Mouse (Mus musculus) c-Kit-positive CD71-positive TER-119-positive erythroid progenitor cells, embryonic 14.5 days (primary cell): ENCODE measurements around the gene Bloc1s4.

Source experiments
- DNase-seq: peaks from one replicate; pipeline ENCODE4 v3.0.0-alpha.2; 2013; ENCODE audit warnings: low spot score

Bloc1s4 gene

DNA sequence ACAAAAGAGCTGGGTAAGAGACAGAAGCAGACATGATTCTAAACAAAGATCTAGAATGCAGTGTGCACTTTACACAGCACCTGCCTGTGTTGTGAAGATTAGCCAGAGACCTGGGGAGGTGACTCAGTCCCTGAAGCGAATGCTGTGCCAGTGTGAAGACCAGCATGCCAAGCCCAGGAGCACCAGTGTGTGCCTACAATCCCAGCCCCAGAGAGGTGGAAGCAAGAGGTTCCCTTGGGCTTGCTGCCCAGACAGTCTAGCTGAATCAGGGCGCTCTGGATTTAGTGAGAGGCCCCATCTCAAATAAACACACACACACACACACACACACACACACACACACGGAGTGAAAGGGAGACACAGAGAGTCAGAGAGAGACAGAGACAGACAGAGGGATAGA, 30.6 kb downstream of the Bloc1s4 start:
- no peak for DNase-seq

DNA sequence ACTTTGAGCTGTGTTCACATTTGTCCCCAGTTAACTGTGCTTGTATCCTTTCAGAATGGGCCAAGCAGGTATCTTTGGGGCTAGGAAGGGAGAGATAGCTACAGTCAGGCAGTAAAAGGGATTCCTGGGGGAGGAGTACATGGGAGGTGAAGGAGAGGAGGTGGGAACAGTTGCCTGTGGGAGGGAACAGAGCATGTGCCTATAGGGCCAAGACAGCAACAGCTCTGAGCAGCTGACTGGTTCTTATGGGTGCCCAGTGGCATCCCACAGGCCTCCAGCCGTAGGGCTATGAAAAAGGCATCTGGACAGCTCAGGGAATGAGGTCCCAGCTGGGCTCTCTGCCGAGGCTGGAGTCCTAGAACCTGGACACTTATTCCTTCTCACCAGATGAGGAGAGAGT, 31.6 kb downstream of the Bloc1s4 start:
- DNase-seq = no peak

DNA sequence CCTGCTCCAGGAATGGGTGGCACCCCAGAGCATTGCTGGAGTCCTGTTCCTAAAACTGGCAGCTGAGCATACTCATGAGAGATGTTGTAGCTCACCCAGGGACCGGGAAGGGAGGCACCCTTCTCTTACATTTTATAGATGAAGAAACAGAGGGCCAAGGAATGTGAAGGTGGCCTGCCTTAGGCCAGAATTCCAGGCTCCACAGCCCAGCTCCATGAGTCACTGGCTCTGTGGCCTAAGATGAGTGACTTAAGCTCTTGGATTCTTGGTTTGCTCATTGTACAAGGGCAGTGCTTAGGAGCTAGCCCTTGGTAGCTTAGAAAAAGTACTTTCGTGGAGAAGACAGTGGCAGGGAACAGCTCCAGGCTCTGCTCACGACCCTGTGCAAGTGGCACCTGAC, 33.6 kb downstream of the Bloc1s4 start:
- DNase-seq = no peak

DNA sequence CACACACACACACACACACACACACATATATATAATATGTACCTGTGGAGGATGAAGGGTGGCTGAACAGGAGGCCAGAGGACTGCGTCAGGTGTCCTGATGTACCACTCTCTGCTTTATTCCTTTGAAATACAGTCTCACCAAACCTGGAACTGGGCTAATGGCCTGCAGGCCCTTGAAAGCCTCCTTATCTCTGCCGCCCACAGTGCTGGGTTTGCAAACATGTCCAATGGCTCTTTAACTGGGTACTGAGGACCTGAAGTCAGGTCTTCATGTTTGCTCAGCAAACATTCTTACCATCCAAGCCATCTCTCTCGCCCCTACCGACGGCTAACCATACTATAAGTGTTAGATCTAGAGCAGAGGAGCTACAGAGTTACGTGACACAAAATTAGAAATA, 34.8 kb downstream of the Bloc1s4 start:
- no peak for DNase-seq

DNA sequence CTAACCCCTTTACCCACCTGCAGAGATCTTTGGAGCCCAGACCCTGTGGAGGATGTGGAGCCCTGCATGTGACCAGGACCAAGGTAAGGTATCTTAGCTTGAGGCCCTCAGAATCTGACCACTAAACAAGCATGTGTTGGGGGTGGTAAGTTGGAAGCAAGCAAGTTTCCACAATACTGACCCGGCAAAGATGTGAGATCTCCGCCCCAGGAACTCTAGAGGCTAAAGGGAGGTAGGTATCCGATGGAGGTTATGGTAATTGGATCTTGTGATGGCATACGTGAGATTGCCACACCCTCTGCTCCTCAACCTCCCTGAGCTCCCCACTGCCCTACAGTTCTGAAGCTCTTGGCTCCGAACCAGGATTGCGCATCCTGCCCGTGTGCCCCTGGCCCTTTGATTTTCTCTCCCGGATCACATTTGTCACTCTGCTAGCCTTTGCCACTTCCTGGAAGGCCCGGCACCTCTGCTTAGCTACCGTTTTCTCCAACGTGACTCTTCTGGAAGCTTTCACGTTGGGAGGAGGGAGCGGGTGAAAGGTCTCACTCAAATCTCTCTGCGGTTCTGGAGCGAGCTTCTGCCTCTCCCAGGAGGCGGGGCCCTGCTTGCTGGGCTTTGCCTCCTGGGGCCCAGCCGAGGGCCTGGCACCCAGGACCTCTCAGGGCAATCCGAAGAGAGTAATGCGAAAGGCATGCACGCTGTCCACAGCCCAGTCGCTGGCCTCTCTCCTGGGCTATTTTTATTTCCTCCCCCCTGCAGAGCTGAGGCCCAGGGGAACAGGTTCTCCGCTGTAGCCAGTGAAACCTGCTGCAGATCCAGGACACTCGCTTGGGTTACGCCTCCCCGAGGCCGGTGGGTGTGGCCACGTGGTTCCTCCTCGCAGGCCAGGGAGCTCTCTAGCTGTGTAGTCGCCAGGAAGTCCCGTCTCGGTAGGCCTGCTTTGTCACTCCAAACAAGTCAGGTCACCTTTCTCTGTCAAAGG, 35.6 kb downstream of the Bloc1s4 start:
- DNase-seq = peak; percentile 81

DNA sequence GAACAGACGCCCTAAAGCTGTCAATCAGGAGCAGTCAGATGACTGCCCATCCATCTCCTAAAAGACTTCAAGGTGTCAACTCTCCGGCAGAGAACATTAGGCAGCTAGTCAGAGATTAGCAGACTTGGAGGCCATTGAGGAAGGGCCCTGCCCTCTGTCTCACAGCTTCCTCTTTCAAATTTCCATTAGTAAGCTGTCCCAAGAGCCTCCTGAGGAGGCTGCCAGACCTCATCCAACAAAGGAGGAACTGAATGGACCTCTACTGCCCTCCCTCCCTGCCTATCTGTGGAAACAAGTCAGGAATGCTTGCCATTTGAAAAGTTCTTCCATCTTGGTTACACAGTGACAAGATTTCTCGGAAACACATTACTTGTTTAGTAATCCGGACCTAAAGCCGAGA, 36.6 kb downstream of the Bloc1s4 start:
- DNase-seq = no peak

DNA sequence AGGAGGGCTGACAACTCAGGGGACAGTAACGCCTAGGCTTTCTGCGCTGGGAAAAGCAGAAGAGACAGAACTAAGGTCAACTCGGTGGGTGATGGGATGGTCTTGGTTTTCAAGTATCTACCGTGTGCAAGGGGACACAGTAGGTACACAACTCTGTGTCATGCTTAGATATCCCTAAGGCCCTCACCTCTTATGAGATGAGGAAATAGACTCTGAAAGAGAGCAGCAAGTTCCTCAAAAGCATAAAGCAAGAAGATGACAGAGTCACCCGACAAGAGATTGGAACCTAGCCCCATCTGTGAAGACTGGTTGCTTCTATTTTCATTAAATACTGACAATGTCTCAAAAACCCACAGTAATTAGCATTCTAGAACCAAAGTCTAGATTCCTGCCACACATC, 42.7 kb downstream of the Bloc1s4 start:
- no peak for DNase-seq

DNA sequence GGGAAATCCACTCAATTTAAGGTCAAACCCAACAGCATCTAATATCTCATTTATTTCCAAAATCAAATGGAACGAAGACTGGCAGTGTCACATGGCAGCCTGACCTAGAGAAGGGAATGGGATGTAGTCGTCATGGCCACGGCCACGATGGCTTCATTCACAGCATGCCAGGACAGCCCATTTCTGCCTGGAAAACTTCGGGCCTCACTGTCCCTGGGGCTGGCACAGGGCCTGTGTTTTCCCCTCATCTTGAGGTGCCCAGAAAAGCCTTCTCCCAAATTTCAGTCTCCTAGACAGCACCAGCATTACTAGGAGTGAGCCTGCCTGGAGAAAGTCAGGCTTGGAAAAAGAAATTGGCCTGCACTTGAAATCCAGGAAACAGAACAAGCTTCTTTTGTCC, 43.1 kb downstream of the Bloc1s4 start:
- DNase-seq = no peak

DNA sequence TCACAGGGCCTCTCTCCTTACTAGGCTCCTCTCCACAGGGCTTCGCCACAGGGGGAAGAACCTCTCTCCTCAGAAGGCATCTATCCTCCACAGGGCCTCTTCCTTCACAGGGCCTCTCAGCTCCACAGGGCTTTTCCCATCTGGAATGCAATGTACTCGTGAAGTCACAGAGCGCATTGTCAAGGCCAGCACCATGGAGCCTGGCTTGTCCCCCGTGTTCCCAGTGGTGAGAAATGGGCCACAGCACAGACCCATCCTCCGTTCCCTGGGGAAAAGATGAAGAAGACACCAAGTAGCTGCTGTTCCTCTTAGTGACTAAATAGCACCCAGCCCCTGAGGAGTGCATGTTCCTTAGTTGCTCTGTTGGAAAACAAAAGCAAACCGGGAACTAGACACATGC, 43.8 kb downstream of the Bloc1s4 start:
- no peak for DNase-seq

DNA sequence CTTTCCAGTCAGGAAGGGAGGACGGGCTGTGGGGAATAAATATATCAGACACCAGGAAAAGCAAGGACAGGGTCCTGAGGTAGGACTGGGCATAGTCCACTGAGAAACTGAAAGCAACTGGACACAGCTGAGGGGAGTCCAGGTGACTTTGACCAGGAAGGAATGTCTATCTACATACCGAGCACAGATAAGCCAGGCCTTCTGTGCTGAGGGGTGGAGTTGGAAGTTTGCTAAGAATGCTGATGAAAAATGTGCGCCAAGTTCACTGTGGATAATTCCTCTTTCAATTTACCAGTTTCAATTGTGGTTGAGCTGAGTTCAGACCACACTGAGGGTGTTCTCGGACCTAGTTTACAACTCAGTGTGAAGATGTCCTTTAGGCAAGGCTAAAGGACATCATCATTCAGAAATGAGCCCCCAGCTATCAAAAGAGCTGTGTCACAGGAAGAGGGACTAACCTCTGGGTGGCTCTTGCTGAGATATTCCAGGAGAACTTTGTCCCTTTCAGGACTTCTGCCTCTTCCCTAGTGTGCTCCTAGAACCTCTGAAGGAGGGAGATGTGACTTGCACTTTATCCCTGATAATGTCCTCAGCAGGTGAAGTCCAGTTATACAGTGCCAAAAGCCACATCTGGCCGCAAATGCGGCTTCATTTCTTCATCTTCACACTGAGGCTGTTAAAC, 47.4 kb downstream of the Bloc1s4 start:
- DNase-seq = no peak

DNA sequence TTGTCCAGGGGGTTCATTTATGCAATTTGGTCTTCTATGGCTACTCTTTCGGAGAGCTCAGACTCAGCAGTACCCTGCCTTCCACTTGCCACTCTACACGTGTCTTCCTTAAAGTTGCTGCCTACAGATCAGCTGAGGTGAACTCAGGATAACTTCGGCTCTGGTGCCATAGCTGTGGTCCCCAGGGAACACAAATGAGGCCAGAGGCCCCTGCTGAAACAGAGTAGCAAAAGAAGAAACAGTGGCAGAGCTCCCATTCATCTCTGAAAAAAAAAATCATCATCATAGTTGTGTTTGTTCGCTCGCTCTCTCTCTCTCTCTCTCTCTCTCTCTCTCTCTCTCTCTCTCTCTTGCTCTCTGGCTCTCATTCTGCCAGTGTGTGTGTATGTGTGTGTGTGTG, 49.8 kb downstream of the Bloc1s4 start:
- no peak for DNase-seq

DNA sequence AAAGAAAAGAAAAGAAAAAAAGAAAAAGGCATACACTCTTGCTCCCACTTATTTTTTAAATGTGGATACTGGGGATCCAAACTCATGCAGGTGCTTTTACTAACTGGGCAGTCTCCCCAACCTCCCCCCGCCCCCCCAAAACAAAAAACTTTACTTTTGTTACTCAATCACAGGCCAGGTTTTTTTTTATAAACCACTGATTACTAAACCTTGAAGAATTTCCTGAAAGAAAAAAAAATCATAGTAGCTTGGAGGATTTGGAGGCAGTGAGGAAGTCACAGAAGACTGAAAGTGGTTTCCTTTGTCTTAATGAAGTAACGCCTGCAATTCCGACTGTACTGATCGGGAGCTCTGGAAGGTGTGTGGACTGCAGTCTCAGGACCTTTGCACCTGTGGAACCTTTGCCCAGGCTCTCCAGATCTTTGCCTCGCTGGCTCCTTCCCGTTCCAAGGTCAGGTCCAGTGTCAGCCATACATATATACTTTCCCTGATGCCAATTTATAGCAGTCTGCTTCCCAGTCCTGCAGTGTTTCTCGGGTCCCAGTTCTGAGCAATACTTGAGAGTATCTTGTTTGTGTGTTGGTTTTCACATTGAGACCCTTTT, 50.3 kb downstream of the Bloc1s4 start:
- DNase-seq = no peak
